Mouse (Mus musculus): ENCODE results near the gene Ifitm2. TPM values are rescaled to one million over a fixed set of nuclear protein-coding genes. Genes with fewer than 3 reads are reported as not detected.

The Ifitm2 gene
- polyA plus RNA-seq, 1 experiment from 2014 or later = 383 TPM

DNA sequence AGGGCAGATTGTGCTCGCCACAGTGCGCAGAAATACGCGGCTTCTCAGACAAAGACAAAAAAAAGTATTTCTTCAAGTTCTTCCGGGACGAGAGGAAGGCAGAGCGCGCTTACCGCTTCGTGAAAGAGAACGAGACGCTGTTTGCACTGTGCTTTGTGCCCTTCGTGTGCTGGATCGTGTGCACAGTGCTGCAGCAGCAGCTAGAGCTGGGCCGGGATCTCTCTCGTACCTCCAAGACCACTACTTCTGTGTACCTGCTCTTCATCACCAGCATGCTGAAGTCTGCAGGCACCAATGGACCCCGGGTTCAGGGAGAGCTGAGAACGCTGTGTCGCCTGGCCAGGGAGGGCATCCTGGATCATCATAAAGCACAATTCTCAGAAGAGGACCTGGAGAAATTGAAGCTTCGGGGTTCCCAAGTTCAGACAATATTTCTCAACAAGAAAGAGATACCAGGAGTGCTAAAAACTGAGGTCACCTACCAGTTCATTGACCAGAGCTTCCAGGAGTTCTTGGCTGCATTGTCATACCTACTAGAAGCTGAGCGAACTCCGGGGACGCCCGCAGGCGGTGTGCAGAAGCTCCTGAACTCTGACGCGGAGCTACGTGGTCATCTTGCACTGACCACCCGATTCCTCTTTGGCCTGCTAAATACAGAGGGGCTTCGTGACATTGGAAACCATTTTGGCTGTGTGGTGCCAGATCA is 32.6 kb downstream of the Ifitm2 start:
- ATAC-seq (ENCODE audit: insufficient read depth, low FRiP score, low TSS enrichment) (no peak), DNase-seq (ENCODE audit: low spot score) (no peak)
- Histone ChIP-seq H3K27ac (ENCODE audit: low read depth, low read length) (no peak overlapping the region), H3K27me3 (ENCODE audit: control insufficient read depth, insufficient read depth, low read length) (peaks cover 44% of the 10 kb centered on the region), H3K4me3 (ENCODE audit: low read depth, low read length) (peak overlapping the region; percentile 34), H3K4me1 (ENCODE audit: control insufficient read depth, insufficient read depth, low read length) (peaks cover 9% of the 10 kb centered on the region), H3K9ac (ENCODE audit: low read length) (no peak overlapping the region; the same call in 1 of the 2 replicates), H3K4me2 (ENCODE audit: low read depth) (peak overlapping the region; percentile 60), H3K9me3 (ENCODE audit: control insufficient read depth, low read length) (no peaks in the 10 kb centered on the region), H3K36me3 (ENCODE audit: control insufficient read depth, insufficient read depth, low read length) (no peaks in the 10 kb centered on the region)
- WGBS = 23% methylated on average over 30 of the region's 30 CpGs

DNA sequence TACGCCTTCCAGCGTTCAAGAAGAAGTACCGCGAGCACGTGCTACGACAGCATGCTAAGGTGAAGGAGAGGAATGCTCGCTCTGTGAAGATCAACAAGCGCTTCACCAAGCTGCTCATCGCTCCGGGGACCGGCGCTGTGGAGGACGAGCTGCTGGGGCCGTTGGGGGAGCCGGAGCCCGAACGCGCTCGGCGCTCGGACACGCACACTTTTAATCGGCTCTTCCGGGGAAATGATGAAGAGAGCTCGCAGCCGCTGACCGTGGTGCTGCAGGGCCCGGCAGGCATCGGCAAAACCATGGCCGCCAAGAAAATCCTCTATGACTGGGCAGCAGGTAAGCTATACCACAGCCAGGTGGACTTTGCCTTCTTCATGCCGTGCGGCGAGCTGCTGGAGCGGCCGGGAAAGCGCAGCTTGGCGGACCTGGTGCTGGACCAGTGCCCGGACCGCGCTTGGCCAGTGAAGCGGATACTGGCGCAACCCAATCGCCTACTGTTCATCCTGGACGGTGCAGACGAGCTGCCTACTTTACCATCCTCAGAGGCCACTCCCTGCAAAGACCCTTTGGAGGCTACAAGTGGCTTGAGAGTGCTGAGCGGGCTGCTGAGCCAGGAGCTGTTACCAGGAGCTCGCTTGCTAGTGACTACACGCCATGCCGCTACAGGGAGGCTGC is 33.3 kb downstream of the Ifitm2 start:
- peaks cover 9% of the 10 kb centered on the region for H3K4me1 ChIP-seq (ENCODE audit: control insufficient read depth, insufficient read depth, low read length)
- DNase-seq (ENCODE audit: low spot score) (peak; percentile 50), ATAC-seq (ENCODE audit: insufficient read depth, low FRiP score, low TSS enrichment) (no peak)
- no peak overlapping the region for H3K27ac ChIP-seq (ENCODE audit: low read depth, low read length)
- 1% methylated on average over 49 of the region's 49 CpGs for WGBS
- H3K9me3 ChIP-seq (ENCODE audit: control insufficient read depth, low read length) = no peaks in the 10 kb centered on the region
- H3K27me3 ChIP-seq (ENCODE audit: control insufficient read depth, insufficient read depth, low read length) = peaks cover 44% of the 10 kb centered on the region
- no peaks in the 10 kb centered on the region for H3K36me3 ChIP-seq (ENCODE audit: control insufficient read depth, insufficient read depth, low read length)
- peak overlapping the region; percentile 5; the same call in 1 of the 2 replicates for H3K9ac ChIP-seq (ENCODE audit: low read length)
- H3K4me3 ChIP-seq (ENCODE audit: low read depth, low read length) = peak overlapping the region; percentile 34
- H3K4me2 ChIP-seq (ENCODE audit: low read depth) = peak overlapping the region; percentile 60

DNA sequence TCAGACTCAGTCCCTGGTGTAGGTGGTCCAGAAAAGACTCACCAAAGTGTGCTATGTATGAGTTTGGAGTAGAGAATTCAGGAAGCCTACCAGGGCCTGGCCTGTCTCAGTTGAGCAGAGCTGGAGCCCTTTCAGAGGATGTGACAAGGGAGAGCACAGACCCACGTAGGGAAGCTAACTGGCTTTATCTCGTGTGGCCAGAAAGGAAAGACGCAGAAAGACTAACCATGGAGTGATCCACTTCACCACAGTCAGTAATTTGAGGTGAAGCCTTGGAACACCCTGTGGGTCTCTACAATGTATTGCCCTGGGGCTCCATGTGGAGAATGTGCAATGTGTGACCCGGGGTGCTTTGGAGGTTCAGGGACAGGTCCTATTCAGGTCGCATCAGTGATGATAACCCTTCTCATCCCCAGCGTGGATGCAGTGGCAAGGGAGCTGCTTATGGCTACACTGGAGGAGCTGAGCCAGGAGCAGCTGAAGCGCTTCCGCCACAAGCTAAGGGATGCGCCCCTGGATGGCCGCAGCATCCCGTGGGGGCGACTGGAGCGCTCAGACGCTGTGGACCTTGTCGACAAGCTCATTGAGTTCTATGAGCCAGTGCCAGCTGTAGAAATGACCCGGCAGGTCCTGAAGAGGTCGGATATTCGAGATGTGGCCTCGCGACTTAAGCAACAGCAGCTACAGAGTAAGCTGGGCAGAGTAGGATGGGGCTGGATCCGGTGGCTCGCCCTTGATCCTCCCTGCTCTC is 34.4 kb downstream of the Ifitm2 start:
- Histone ChIP-seq H3K36me3 (ENCODE audit: control insufficient read depth, insufficient read depth, low read length) (no peaks in the 10 kb centered on the region), H3K4me3 (ENCODE audit: low read depth, low read length) (no peak overlapping the region), H3K4me1 (ENCODE audit: control insufficient read depth, insufficient read depth, low read length) (peaks cover 9% of the 10 kb centered on the region), H3K4me2 (ENCODE audit: low read depth) (peak overlapping the region; percentile 60; the same call in 1 of the 2 replicates), H3K9me3 (ENCODE audit: control insufficient read depth, low read length) (no peaks in the 10 kb centered on the region), H3K9ac (ENCODE audit: low read length) (no peak overlapping the region), H3K27ac (ENCODE audit: low read depth, low read length) (no peak overlapping the region), H3K27me3 (ENCODE audit: control insufficient read depth, insufficient read depth, low read length) (peaks cover 44% of the 10 kb centered on the region)
- no peak for DNase-seq (ENCODE audit: low spot score)
- WGBS = 28% methylated on average over 22 of the region's 22 CpGs
- no peak for ATAC-seq (ENCODE audit: insufficient read depth, low FRiP score, low TSS enrichment)

DNA sequence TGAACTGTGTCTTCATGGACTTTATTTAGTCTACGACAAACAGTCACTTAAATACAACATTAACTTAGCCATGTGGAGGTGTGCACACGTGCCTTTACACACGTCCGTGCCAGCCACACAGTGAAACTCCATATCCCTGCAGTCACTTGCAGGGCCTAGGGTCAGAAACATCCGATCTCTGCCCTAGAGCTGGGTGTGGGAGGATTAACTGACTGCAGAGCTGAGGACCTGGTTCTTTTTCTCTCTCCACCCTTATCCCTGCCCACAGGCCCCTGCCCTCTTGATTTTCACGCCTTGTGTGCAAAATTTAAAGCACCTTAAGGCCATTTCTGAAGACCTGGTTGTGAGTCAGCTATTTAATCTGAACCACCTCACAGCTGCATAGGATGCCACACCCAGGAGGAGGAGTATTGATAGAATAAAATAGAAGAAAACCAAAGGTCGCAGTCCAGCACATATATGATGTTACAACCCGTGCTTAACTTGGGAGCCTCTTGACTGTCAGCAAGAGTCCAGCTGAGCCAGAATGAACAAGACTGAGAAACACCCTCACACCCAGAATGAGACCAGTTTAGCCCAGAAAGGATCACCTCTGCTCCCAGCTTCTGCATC is 35.3 kb downstream of the Ifitm2 start, which contains the start of gene Nlrp6:
TSS of gene Nlrp6 (plus strand) at position 485 of the 612 bp plus-strand sequence.
- Histone ChIP-seq H3K27ac (ENCODE audit: low read depth, low read length) (no peak within 1 kb of the TSS), H3K9ac (ENCODE audit: low read length) (no peak within 1 kb of the TSS), H3K4me1 (ENCODE audit: control insufficient read depth, insufficient read depth, low read length) (peaks cover 9% of the 10 kb centered on the region), H3K4me3 (ENCODE audit: low read depth, low read length) (no peak within 1 kb of the TSS), H3K9me3 (ENCODE audit: control insufficient read depth, low read length) (no peaks in the 10 kb centered on the region), H3K27me3 (ENCODE audit: control insufficient read depth, insufficient read depth, low read length) (peaks cover 44% of the 10 kb centered on the region), H3K36me3 (ENCODE audit: control insufficient read depth, insufficient read depth, low read length) (no peaks in the 10 kb centered on the region), H3K4me2 (ENCODE audit: low read depth) (no peak within 1 kb of the TSS; the same call in 1 of the 2 replicates)
- DNase-seq (ENCODE audit: low spot score) (no peak), ATAC-seq (ENCODE audit: insufficient read depth, low FRiP score, low TSS enrichment) (no peak)
- WGBS = 82% methylated on average over 8 of the region's 8 CpGs

DNA sequence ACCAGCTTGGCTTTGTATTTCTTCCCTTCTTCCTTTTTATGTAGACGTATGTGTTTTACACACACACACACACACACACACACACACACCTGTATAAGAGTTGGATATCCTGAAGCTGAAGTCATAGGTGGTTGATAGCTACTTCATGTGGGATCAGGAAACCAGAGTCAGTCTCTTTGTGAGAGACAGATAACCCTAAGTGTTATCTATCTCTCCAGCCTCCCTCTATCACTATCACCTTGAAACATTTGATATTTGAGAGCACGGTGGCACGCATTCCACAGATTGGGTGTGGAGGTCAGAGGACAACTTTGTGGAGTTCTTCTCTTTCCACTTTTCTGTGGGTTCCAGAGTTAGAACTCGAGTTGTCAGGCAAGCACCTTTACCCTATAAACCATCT is 35.9 kb downstream of the Ifitm2 start:
- Histone ChIP-seq H3K4me2 (ENCODE audit: low read depth) (no peak overlapping the region), H3K4me3 (ENCODE audit: low read depth, low read length) (no peak overlapping the region), H3K9me3 (ENCODE audit: control insufficient read depth, low read length) (no peaks in the 10 kb centered on the region), H3K36me3 (ENCODE audit: control insufficient read depth, insufficient read depth, low read length) (no peaks in the 10 kb centered on the region), H3K4me1 (ENCODE audit: control insufficient read depth, insufficient read depth, low read length) (peaks cover 9% of the 10 kb centered on the region), H3K27ac (ENCODE audit: low read depth, low read length) (no peak overlapping the region), H3K9ac (ENCODE audit: low read length) (no peak overlapping the region), H3K27me3 (ENCODE audit: control insufficient read depth, insufficient read depth, low read length) (peaks cover 44% of the 10 kb centered on the region)
- DNase-seq (ENCODE audit: low spot score) = no peak
- WGBS = 84% methylated on average over 4 of the region's 4 CpGs
- no peak for ATAC-seq (ENCODE audit: insufficient read depth, low FRiP score, low TSS enrichment)

DNA sequence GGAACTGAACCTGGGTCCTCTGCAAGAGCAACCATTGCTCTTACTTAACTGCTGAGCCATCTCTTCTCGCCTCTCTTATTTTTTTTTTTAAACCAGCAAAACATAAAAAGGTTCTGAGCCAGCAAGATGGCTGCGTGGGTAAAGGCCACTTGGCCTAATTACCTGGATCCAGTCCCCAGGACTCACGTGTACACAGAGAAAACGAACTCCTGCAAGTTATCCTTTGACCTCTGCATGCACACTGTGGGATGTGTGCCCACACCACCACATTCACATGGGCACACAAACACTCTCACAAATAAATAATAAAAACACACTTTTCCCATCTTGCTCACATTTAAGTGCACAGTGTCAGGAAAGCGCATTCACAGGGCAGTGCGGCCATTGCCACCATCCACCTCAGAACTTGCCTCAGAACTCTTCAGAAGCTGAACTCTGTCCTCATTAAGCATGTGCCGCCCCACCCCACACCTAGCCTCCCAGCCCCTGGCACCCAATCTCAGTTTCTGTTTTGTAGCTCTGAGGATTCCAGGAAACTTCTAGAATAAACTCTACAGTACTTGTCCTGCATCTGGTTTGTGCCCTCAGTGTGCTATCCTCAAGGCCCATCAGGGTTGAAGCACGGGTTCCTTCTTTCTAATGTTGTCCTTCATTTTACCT is 41.6 kb downstream of the Ifitm2 start:
- WGBS = 88% methylated on average over 8 of the region's 8 CpGs
- Histone ChIP-seq H3K4me3 (ENCODE audit: low read depth, low read length) (no peak overlapping the region), H3K9me3 (ENCODE audit: control insufficient read depth, low read length) (no peaks in the 10 kb centered on the region), H3K4me1 (ENCODE audit: control insufficient read depth, insufficient read depth, low read length) (no peaks in the 10 kb centered on the region), H3K4me2 (ENCODE audit: low read depth) (no peak overlapping the region), H3K27me3 (ENCODE audit: control insufficient read depth, insufficient read depth, low read length) (0 out of 2 replicates have a peak, but pooled peaks cover 2% of the 10 kb centered on the region), H3K36me3 (ENCODE audit: control insufficient read depth, insufficient read depth, low read length) (no peaks in the 10 kb centered on the region), H3K9ac (ENCODE audit: low read length) (no peak overlapping the region), H3K27ac (ENCODE audit: low read depth, low read length) (no peak overlapping the region)
- DNase-seq (ENCODE audit: low spot score) (no peak), ATAC-seq (ENCODE audit: insufficient read depth, low FRiP score, low TSS enrichment) (no peak)

DNA sequence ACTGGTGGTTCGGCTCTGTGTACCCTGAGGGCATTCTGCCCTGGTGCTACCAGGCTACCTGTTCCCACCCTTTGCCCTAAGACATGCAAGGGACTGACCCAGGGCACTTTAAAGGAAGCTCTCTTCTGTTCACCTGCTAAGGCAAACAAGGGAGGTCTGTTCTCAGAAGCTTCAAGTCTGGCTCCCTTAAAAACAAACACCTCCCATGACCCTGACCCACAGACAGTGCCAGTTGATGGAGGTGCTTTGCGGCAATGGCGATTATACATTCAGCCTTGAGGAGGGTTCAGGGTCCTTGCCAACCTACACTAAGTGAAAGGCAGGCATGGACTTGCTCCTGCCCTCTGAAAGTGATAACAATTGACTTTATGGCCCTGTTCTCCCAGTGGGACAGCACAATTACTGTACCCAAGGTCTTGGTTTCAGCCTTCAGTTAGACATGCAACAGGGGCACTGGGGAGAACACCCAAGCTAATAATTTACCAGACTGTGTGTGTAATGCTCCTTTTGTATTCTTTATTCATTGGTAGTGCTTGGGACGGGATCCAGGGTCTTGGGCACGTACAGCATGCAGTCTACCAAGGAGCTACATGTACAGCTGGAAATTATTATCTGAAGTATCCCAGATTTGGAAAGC is 42.8 kb downstream of the Ifitm2 start:
- no peak overlapping the region for H3K4me2 ChIP-seq (ENCODE audit: low read depth)
- no peaks in the 10 kb centered on the region for H3K36me3 ChIP-seq (ENCODE audit: control insufficient read depth, insufficient read depth, low read length)
- H3K27me3 ChIP-seq (ENCODE audit: control insufficient read depth, insufficient read depth, low read length) = no peaks in the 10 kb centered on the region
- WGBS = 69% methylated on average over 5 of the region's 5 CpGs
- ATAC-seq (ENCODE audit: insufficient read depth, low FRiP score, low TSS enrichment) (no peak), DNase-seq (ENCODE audit: low spot score) (no peak)
- H3K4me3 ChIP-seq (ENCODE audit: low read depth, low read length) = no peak overlapping the region
- H3K27ac ChIP-seq (ENCODE audit: low read depth, low read length) = no peak overlapping the region
- H3K4me1 ChIP-seq (ENCODE audit: control insufficient read depth, insufficient read depth, low read length) = no peaks in the 10 kb centered on the region
- H3K9ac ChIP-seq (ENCODE audit: low read length) = no peak overlapping the region
- no peaks in the 10 kb centered on the region for H3K9me3 ChIP-seq (ENCODE audit: control insufficient read depth, low read length)

DNA sequence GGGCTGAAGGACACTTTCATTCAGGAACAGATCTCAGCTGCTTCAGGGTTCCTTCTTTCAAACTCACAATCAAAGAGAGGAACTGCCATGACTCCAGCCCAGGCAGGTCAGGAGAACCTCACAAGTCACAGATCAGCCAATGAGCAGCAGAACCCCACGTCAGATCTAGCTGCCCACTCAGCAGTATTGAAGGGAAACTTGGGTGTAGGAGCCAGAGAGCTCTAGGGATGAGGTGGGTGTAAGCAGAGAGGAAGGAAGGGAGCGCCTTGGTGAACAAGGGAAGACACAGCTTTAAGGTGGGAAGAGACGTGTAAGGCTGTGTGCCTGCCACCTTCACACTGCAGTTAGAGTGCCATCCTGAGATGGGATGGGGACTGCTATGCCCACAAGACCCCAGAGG is 43.5 kb downstream of the Ifitm2 start:
- DNase-seq (ENCODE audit: low spot score) (no peak), ATAC-seq (ENCODE audit: insufficient read depth, low FRiP score, low TSS enrichment) (no peak)
- no peak overlapping the region for H3K4me2 ChIP-seq (ENCODE audit: low read depth)
- 64% methylated on average over 3 of the region's 3 CpGs for WGBS
- H3K27ac ChIP-seq (ENCODE audit: low read depth, low read length) = no peak overlapping the region
- no peaks in the 10 kb centered on the region for H3K4me1 ChIP-seq (ENCODE audit: control insufficient read depth, insufficient read depth, low read length)
- no peak overlapping the region for H3K4me3 ChIP-seq (ENCODE audit: low read depth, low read length)
- H3K9me3 ChIP-seq (ENCODE audit: control insufficient read depth, low read length) = no peaks in the 10 kb centered on the region
- H3K36me3 ChIP-seq (ENCODE audit: control insufficient read depth, insufficient read depth, low read length) = no peaks in the 10 kb centered on the region
- H3K9ac ChIP-seq (ENCODE audit: low read length) = no peak overlapping the region
- no peaks in the 10 kb centered on the region for H3K27me3 ChIP-seq (ENCODE audit: control insufficient read depth, insufficient read depth, low read length)

All from neural tube, embryonic 11.5 days (tissue).